Mouse (Mus musculus): Measurements from ENCODE around the gene A430089I19Rik. TPM values are rescaled to one million over a fixed set of nuclear protein-coding genes. Genes with fewer than 3 reads are reported as not detected.
"Not testable (repeated sequence)": the region's sequence is repeated elsewhere in the genome, so short reads cannot be mapped to it uniquely, and the experiment has no call there.

Gene A430089I19Rik
- polyA plus RNA-seq (2012; rRNA removed) = not detected in 2 replicates

GRCm38 (mm10) chr5:94306696-94307095 is at the start of gene A430089I19Rik:
A430089I19Rik (minus strand) TSS chr5:94306796.
- DNase-seq (ENCODE audit: low read depth) = not testable (repeated sequence)

- DNase-seq (ENCODE audit: low read depth) = not testable (repeated sequence)
Measured at GRCm38 (mm10) chr5:94339449-94339848, 32.9 kb upstream of the A430089I19Rik start, which contains the start of gene AA792892. AA792892 (plus strand) TSS chr5:94339749.

- DNase-seq (ENCODE audit: low read depth) = not testable (repeated sequence)
Measured at GRCm38 (mm10) chr5:94314135-94314534, 7.5 kb upstream of the A430089I19Rik start, which contains the start of gene Gm6502. Gm6502 (plus strand) TSS chr5:94314435.

Other genes starting within 250 kb of the A430089I19Rik start
- gene BC061212, start 236.3 kb downstream of the A430089I19Rik start, polyA plus RNA-seq (2012; rRNA removed) = not detected in 2 replicates
- not detected in 2 replicates for gene Gm6351, start 230.4 kb downstream of the A430089I19Rik start, polyA plus RNA-seq (2012; rRNA removed)
- gene Gm3106, start 88.8 kb downstream of the A430089I19Rik start, polyA plus RNA-seq (2012; rRNA removed) = not detected in 2 replicates
- gene Gm6502, start 7.6 kb upstream of the A430089I19Rik start, polyA plus RNA-seq (2012; rRNA removed) = not detected in 2 replicates
- gene AA792892, start 33.0 kb upstream of the A430089I19Rik start, polyA plus RNA-seq (2012; rRNA removed) = not detected in 2 replicates
- gene Gm7682, start 139.0 kb upstream of the A430089I19Rik start, polyA plus RNA-seq (2012; rRNA removed) = not detected in 2 replicates
- not detected in 2 replicates for gene Gm3139, start 219.5 kb upstream of the A430089I19Rik start, polyA plus RNA-seq (2012; rRNA removed)